Mouse (Mus musculus) heart, adult 2 months (tissue): ENCODE data around the gene Fam20b. TPM values are rescaled to one million over a fixed set of nuclear protein-coding genes. Genes with fewer than 3 reads are reported as not detected.
A peak's percentile ranks its signal among the peaks of the same experiment; 100 is the strongest.

ENCODE experiments used
- DNase-seq, 2 experiments: peaks; one replicate each; pipeline ENCODE4 v3.0.0; 2021
- H3K27ac ChIP-seq: fragments of 200-600 bp; 2 replicates; pipeline ENCODE4 v1.8.1; 2022
- H3K27me3 ChIP-seq: fragments of 200-500 bp; 2 replicates; pipeline ENCODE4 v1.6.1; 2012; ENCODE audit warnings: mild to moderate bottlenecking, low read length, inconsistent platforms, mixed read lengths; ENCODE audit not compliant: control insufficient read depth, insufficient read depth
- H3K36me3 ChIP-seq: fragments of 200-500 bp; 2 replicates; pipeline ENCODE4 v1.6.1; 2012; ENCODE audit warnings: low read length, inconsistent platforms; ENCODE audit not compliant: control insufficient read depth, insufficient read depth
- H3K4me1 ChIP-seq: fragments of 200-500 bp; 2 replicates; pipeline ENCODE4 v1.6.1; 2011; ENCODE audit warnings: low read length; ENCODE audit not compliant: control insufficient read depth, insufficient read depth
- H3K4me3 ChIP-seq: fragments of 200-600 bp; 2 replicates; pipeline ENCODE4 v1.8.1; 2022
- H3K79me2 ChIP-seq: fragments of 200-500 bp; replicated peaks from 2 replicates; pipeline ENCODE4 v1.6.1; 2012; ENCODE audit warnings: mild to moderate bottlenecking, inconsistent platforms, low read length, moderate library complexity, mixed read lengths; ENCODE audit not compliant: control insufficient read depth, insufficient read depth
- H3K9ac ChIP-seq: fragments of 200-500 bp; 2 replicates; pipeline ENCODE4 v1.6.1; 2012; ENCODE audit warnings: low read depth, mild to moderate bottlenecking, control low read depth, inconsistent platforms, low read length, mixed read lengths
- CTCF ChIP-seq: fragments of 200-600 bp; IDR thresholded peaks from 2 replicates; pipeline ENCODE4 v1.8.1; 2022; ENCODE audit warnings: antibody characterized with exemption, mild to moderate bottlenecking, moderate library complexity
- EP300 ChIP-seq: fragments of 200-500 bp; IDR thresholded peaks from 2 replicates; pipeline ENCODE4 v1.6.1; 2011; ENCODE audit warnings: low read depth, low read length, control low read depth; ENCODE audit not compliant: insufficient read depth
- POLR2A ChIP-seq: fragments of 200-500 bp; IDR thresholded peaks from 2 replicates; pipeline ENCODE4 v1.6.1; 2011; ENCODE audit warnings: mild to moderate bottlenecking, low read depth, low read length, control low read depth; ENCODE audit not compliant: insufficient read depth
- WGBS: fragments of 180-500 bp; shearing (Covaris S2); methylation state at CpG from one replicate; pipeline ENCODE4 v1.1.7; 2018; 5-methylcytosine and 5-hydroxymethylcytosine counted together
- intact Hi-C: fragments of 180-260 bp; cut with DNase I; formaldehyde crosslinking; loops from one replicate; pipeline ENCODE4 v1.15.1; 2025
- polyA plus RNA-seq: library from polyadenylated mRNA; depleted of rRNA; stranded (reverse); fragments of >200 nt; gene quantifications from 2 replicates; pipeline ENCODE4 v1.2.3, GENCODE M21; 2012
- total RNA-seq, 2 experiments: library from RNA; stranded (reverse); gene quantifications; 2 replicates each; pipeline ENCODE4 v1.2.3; 2021

Gene Fam20b
- total and polyA plus RNA-seq, 3 experiments = 24.6 to 62.8 (median 53.5) TPM

- H3K79me2 ChIP-seq = no peaks in the 10 kb centered on the region
- H3K4me1 ChIP-seq = peaks cover 2% of the 10 kb centered on the region; the same call in 1 of the 2 replicates
- no peaks in the 10 kb centered on the region for H3K27me3 ChIP-seq
- no peak overlapping the region for H3K9ac ChIP-seq
- no peak overlapping the region for H3K4me3 ChIP-seq
- DNase-seq = no peak
- H3K27ac ChIP-seq = no peak overlapping the region
- TF ChIP-seq CTCF = no peak
- TF ChIP-seq EP300 = no peak
- TF ChIP-seq POLR2A = no peak
- intact Hi-C loops = no loop called here
- 43% methylated on average over 2 of the region's 2 CpGs for WGBS
- H3K36me3 ChIP-seq = no peaks in the 10 kb centered on the region
Observed at GRCm38 (mm10) chr1:156735788-156736187, 16.9 kb upstream of the Fam20b start.

DNA sequence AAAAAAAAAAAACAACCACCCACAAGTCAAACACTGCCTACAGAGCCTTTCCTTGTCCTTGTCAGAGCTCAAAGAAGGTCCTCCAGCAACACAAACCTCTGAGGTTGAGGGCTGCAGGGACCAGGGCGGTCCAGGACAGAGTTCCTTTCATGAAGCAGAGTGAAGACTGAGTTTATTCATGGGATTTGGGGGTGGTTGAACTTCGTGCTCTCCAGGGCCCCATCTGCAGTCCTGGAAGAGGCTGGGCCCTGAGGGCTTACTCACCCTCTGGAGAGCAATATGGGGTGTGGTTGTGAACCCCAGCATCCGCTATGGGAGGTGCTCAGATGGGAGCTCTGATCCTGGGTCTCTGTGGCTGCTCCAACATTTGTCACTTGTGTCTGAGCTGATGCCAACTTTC lies 15.1 kb upstream of the Fam20b start:
- no peak for TF ChIP-seq EP300
- no peak for TF ChIP-seq CTCF
- TF ChIP-seq POLR2A = no peak

DNA sequence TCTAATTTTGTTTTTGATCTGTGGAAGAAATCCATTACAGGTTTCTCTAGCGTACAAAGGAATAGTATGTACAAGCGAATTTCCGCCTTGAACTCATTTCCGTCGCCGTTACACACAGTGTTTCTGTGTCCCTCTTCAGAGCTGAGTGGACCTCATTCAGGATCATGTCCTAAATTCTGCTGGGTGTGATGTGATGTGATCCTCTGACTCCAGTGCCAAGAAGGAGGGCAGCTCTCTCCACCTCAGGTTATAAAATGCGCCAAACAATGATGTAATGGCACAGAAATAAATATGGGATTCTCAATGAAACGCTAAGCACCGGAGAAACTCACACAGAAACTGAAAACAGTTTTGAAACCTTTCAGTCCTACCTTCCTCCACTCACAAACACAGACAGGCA lies 14.7 kb upstream of the Fam20b start:
- H3K27ac ChIP-seq = no peak overlapping the region
- DNase-seq = peak in 1 of 2 experiments; percentile 33
- H3K4me3 ChIP-seq = no peak overlapping the region

More for the DNA sequence above, 15.1 kb upstream of the Fam20b start:
- WGBS = 77% methylated on average over 3 of the region's 3 CpGs
- Histone ChIP-seq H3K79me2 (no peaks in the 10 kb centered on the region), H3K36me3 (no peaks in the 10 kb centered on the region), H3K4me1 (peaks cover 2% of the 10 kb centered on the region; the same call in 1 of the 2 replicates), H3K27me3 (no peaks in the 10 kb centered on the region), H3K27ac (0 out of 2 replicates have a peak overlapping the region, but pooled peaks have one; percentile 8), H3K9ac (no peak overlapping the region), H3K4me3 (no peak overlapping the region)
- DNase-seq = no peak
- intact Hi-C loops = no loop called here

DNA sequence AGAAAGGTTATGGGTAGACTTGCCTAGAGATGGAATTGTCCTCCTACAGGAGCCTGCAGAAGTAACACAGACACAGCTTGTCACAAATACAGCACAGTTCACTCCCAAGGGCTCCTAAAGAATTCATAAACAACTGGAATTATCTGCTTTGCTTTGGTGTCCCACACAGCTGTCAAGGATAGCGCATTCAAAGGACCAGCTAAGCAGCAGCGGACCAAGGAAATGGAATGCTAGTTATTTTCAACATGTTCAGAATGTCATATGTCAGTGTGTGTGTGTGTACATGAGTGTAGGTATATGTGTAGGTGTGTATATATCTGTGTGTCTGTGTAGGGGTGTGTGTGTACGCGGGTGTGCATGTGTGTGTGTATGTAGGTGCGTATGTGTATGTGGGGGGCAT lies 14.1 kb upstream of the Fam20b start:
- Histone ChIP-seq H3K79me2 (no peaks in the 10 kb centered on the region), H3K27me3 (no peaks in the 10 kb centered on the region), H3K9ac (no peak overlapping the region), H3K4me1 (peaks cover 2% of the 10 kb centered on the region; the same call in 1 of the 2 replicates), H3K4me3 (no peak overlapping the region), H3K36me3 (no peaks in the 10 kb centered on the region), H3K27ac (no peak overlapping the region)
- intact Hi-C loops = no loop called here
- DNase-seq = no peak
- TF ChIP-seq CTCF = no peak
- no peak for TF ChIP-seq POLR2A
- no peak for TF ChIP-seq EP300
- 91% methylated on average over 5 of the region's 5 CpGs for WGBS

More for the DNA sequence above, 14.7 kb upstream of the Fam20b start:
- H3K9ac ChIP-seq = no peak overlapping the region
- no peaks in the 10 kb centered on the region for H3K36me3 ChIP-seq
- H3K27me3 ChIP-seq = no peaks in the 10 kb centered on the region
- peaks cover 2% of the 10 kb centered on the region; the same call in 1 of the 2 replicates for H3K4me1 ChIP-seq
- intact Hi-C loops = no loop called here
- 62% methylated on average over 9 of the region's 9 CpGs for WGBS
- TF ChIP-seq EP300 (no peak), POLR2A (no peak), CTCF (no peak)
- H3K79me2 ChIP-seq = no peaks in the 10 kb centered on the region

- Histone ChIP-seq H3K27ac (no peak overlapping the region), H3K36me3 (no peaks in the 10 kb centered on the region), H3K79me2 (no peaks in the 10 kb centered on the region), H3K27me3 (no peaks in the 10 kb centered on the region), H3K4me1 (peaks cover 2% of the 10 kb centered on the region; the same call in 1 of the 2 replicates), H3K4me3 (no peak overlapping the region), H3K9ac (no peak overlapping the region)
- 66% methylated on average over 9 of the region's 9 CpGs for WGBS
- intact Hi-C loops = no loop called here
- DNase-seq = no peak
- TF ChIP-seq CTCF = peak; percentile 42
- TF ChIP-seq EP300 = no peak
Observed at GRCm38 (mm10) chr1:156730802-156731201, 11.9 kb upstream of the Fam20b start.

GRCm38 (mm10) chr1:156727234-156728108 lies 8.6 kb upstream of the Fam20b start:
- H3K79me2 ChIP-seq = no peaks in the 10 kb centered on the region
- intact Hi-C loops = no loop called here
- H3K36me3 ChIP-seq = no peaks in the 10 kb centered on the region
- TF ChIP-seq POLR2A (no peak), EP300 (no peak), CTCF (no peak)
- no peak overlapping the region for H3K4me3 ChIP-seq
- H3K9ac ChIP-seq = no peak overlapping the region
- no peaks in the 10 kb centered on the region for H3K27me3 ChIP-seq
- 72% methylated on average over 14 of the region's 14 CpGs for WGBS
- no peaks in the 10 kb centered on the region for H3K4me1 ChIP-seq
- H3K27ac ChIP-seq = no peak overlapping the region
- no peak for DNase-seq
